Mouse (Mus musculus): ENCODE results near the gene Slc12a1. TPM values are rescaled to one million over a fixed set of nuclear protein-coding genes. Genes with fewer than 3 reads are reported as not detected.
"Not testable (repeated sequence)": the region's sequence is repeated elsewhere in the genome, so short reads cannot be mapped to it uniquely, and the experiment has no call there.

The Slc12a1 gene
- polyA plus RNA-seq (2015; fragmentation: Nextera tagmentation; extraction: Ambion mirVana), result not detected in 2 replicates

DNA sequence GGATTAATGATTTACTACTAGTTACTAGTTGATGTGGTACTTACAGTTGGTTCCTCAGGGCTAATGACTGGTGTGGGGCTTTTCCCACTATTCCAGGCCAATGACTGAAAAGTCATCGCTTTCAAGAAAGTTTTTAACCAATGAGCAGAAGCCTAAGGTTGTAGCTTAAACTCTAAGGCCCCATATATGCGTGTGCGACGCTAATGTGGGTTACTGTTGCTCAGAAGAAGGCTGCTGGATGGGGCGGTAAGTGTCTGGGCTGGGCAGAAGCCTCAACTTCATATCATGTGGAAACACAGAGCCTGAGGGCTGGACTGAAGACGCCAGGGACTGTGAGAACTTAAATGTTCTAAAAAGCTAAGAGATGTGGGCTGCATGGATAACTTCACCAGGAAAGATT lies at the start of gene Slc12a1:
Gene Slc12a1, plus strand, starts transcription at position 118 of the 400 bp plus-strand sequence.
- ATAC-seq (ENCODE audit: low FRiP score, low TSS enrichment), result no peak
- no peak for DNase-seq (ENCODE audit: low spot score)
- Histone ChIP-seq H3K27ac (replicated peaks) (no peak within 1 kb of the TSS), H3K4me3 (ENCODE audit: low read depth, low read length) (no peak within 1 kb of the TSS), H3K9me3 (ENCODE audit: control insufficient read depth, low read length) (no peaks in the 10 kb centered on the region), H3K4me2 (replicated peaks; ENCODE audit: low read depth) (no peak within 1 kb of the TSS), H3K36me3 (ENCODE audit: control insufficient read depth, insufficient read depth, low read length) (no peaks in the 10 kb centered on the region), H3K9ac (ENCODE audit: low read length) (no peak within 1 kb of the TSS), H3K27me3 (ENCODE audit: control insufficient read depth, insufficient read depth, low read length) (no peaks in the 10 kb centered on the region), H3K4me1 (replicated peaks; ENCODE audit: control insufficient read depth, insufficient read depth) (no peaks in the 10 kb centered on the region)
- 88% methylated on average over 6 of the region's 6 CpGs for WGBS
- TF ChIP-seq EP300 (optimal IDR thresholded peaks at IDR 0.05) (no peak), CTCF (IDR thresholded peaks at IDR 0.05; ENCODE audit: low read depth) (no peak)

GRCm38 (mm10) chr2:125104491-125104890 lies 47.8 kb upstream of the Slc12a1 start:
- H3K36me3 ChIP-seq (ENCODE audit: control insufficient read depth, insufficient read depth, low read length); H3K9me3 ChIP-seq (ENCODE audit: control insufficient read depth, low read length); H3K4me1 ChIP-seq (replicated peaks; ENCODE audit: control insufficient read depth, insufficient read depth); H3K4me3 ChIP-seq (ENCODE audit: low read depth, low read length); H3K4me2 ChIP-seq (replicated peaks; ENCODE audit: low read depth); H3K27ac ChIP-seq (replicated peaks); H3K27me3 ChIP-seq (ENCODE audit: control insufficient read depth, insufficient read depth, low read length); DNase-seq (ENCODE audit: low spot score); ATAC-seq (ENCODE audit: low FRiP score, low TSS enrichment); H3K9ac ChIP-seq (ENCODE audit: low read length): not testable (repeated sequence)
- whole genome bisulfite sequencing, result 98% methylated on average over 13 of the region's 13 CpGs

- H3K9me3 ChIP-seq (ENCODE audit: control insufficient read depth, low read length); H3K4me3 ChIP-seq (ENCODE audit: low read depth, low read length); H3K4me1 ChIP-seq (replicated peaks; ENCODE audit: control insufficient read depth, insufficient read depth); DNase-seq (ENCODE audit: low spot score); H3K27ac ChIP-seq (replicated peaks); H3K27me3 ChIP-seq (ENCODE audit: control insufficient read depth, insufficient read depth, low read length); H3K36me3 ChIP-seq (ENCODE audit: control insufficient read depth, insufficient read depth, low read length); H3K4me2 ChIP-seq (replicated peaks; ENCODE audit: low read depth); H3K9ac ChIP-seq (ENCODE audit: low read length); ATAC-seq (ENCODE audit: low FRiP score, low TSS enrichment): not testable (repeated sequence)
- WGBS, result 97% methylated on average over 4 of the region's 4 CpGs
These were observed 45.8 kb upstream of the Slc12a1 start for GRCm38 (mm10) chr2:125106536-125106935.

- Histone ChIP-seq H3K27ac (replicated peaks) (no peak overlapping the region), H3K9me3 (ENCODE audit: control insufficient read depth, low read length) (no peaks in the 10 kb centered on the region), H3K4me1 (replicated peaks; ENCODE audit: control insufficient read depth, insufficient read depth) (no peaks in the 10 kb centered on the region), H3K27me3 (ENCODE audit: control insufficient read depth, insufficient read depth, low read length) (no peaks in the 10 kb centered on the region), H3K9ac (ENCODE audit: low read length) (no peak overlapping the region), H3K4me3 (ENCODE audit: low read depth, low read length) (no peak overlapping the region), H3K4me2 (replicated peaks; ENCODE audit: low read depth) (no peak overlapping the region), H3K36me3 (ENCODE audit: control insufficient read depth, insufficient read depth, low read length) (no peaks in the 10 kb centered on the region)
- DNase-seq (ENCODE audit: low spot score) (no peak), ATAC-seq (ENCODE audit: low FRiP score, low TSS enrichment) (no peak)
- TF ChIP-seq CTCF (IDR thresholded peaks at IDR 0.05; ENCODE audit: low read depth) (no peak), EP300 (optimal IDR thresholded peaks at IDR 0.05) (no peak)
- WGBS, result 78% methylated on average over 6 of the region's 6 CpGs
These were observed 32.8 kb upstream of the Slc12a1 start for GRCm38 (mm10) chr2:125119381-125120110.

- ATAC-seq (ENCODE audit: low FRiP score, low TSS enrichment) (no peak), DNase-seq (ENCODE audit: low spot score) (no peak)
- WGBS, result 9% methylated on average over 4 of the region's 4 CpGs
- no peaks in the 10 kb centered on the region for H3K9me3 ChIP-seq (ENCODE audit: control insufficient read depth, low read length)
- peak overlapping the region; percentile 82 for H3K9ac ChIP-seq (ENCODE audit: low read length)
- peak overlapping the region; percentile 60 for H3K4me3 ChIP-seq (ENCODE audit: low read depth, low read length)
- no peaks in the 10 kb centered on the region for H3K4me1 ChIP-seq (replicated peaks; ENCODE audit: control insufficient read depth, insufficient read depth)
- H3K27me3 ChIP-seq (ENCODE audit: control insufficient read depth, insufficient read depth, low read length), result no peaks in the 10 kb centered on the region
- no peak for TF ChIP-seq CTCF (IDR thresholded peaks at IDR 0.05; ENCODE audit: low read depth)
- TF ChIP-seq EP300 (optimal IDR thresholded peaks at IDR 0.05), result no peak
- peak overlapping the region; percentile 36; the same call in 1 of the 2 replicates for H3K27ac ChIP-seq (replicated peaks)
- H3K4me2 ChIP-seq (replicated peaks; ENCODE audit: low read depth), result peak overlapping the region; percentile 73
- H3K36me3 ChIP-seq (ENCODE audit: control insufficient read depth, insufficient read depth, low read length), result no peaks in the 10 kb centered on the region
These were observed 30.0 kb upstream of the Slc12a1 start for GRCm38 (mm10) chr2:125122288-125122623.

DNA sequence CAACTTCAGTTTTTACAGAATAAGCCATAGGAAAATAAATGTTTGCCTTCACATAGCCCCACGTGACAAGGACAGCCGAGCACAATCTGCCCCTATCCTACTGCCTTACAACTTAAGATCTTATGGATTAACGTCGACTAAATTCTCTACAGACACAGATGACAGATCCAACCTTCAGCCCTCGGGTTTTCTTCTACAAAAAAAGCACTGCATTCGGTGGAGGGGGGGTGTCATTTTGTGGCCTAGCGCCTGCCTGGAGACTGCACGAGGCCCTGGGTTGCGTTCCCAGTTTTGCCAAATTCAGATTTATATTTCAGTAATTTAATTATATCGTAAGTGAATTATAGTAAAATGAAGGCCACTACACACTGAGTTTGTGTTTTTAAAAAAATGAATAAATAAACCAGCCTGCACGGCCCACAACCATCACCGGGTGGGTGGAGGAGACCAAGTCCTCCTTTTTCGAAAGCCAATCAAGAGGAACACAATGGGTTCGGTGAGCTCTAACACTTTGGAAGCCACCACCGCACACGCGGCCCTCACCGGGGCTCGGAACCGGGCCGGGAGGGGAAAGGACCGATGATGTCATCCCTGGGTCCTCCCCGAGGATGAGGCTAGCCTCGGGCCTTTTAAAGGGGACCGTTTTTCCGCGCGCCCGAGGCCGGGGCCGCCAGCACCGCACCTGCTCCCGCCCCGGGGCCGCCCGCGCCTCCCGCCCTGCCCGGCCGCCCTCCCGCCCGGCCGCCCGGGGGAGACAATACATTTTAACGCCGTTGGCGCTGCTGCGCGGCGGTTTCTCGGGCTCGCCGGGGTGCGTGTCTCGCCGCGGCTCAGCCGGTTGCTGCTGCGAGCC lies 29.5 kb upstream of the Slc12a1 start:
- Histone ChIP-seq H3K36me3 (ENCODE audit: control insufficient read depth, insufficient read depth, low read length) (no peaks in the 10 kb centered on the region), H3K9ac (ENCODE audit: low read length) (peak overlapping the region; percentile 82), H3K4me3 (ENCODE audit: low read depth, low read length) (peak overlapping the region; percentile 60), H3K4me2 (replicated peaks; ENCODE audit: low read depth) (peak overlapping the region; percentile 73), H3K27me3 (ENCODE audit: control insufficient read depth, insufficient read depth, low read length) (no peaks in the 10 kb centered on the region), H3K4me1 (replicated peaks; ENCODE audit: control insufficient read depth, insufficient read depth) (no peaks in the 10 kb centered on the region), H3K27ac (replicated peaks) (peak overlapping the region; percentile 85), H3K9me3 (ENCODE audit: control insufficient read depth, low read length) (no peaks in the 10 kb centered on the region)
- under 1% methylated on average over 45 of the region's 59 CpGs for WGBS
- DNase-seq (ENCODE audit: low spot score), result peak; percentile 33
- no peak for TF ChIP-seq EP300 (optimal IDR thresholded peaks at IDR 0.05)
- TF ChIP-seq CTCF (IDR thresholded peaks at IDR 0.05; ENCODE audit: low read depth), result no peak
- ATAC-seq (ENCODE audit: low FRiP score, low TSS enrichment), result peak; percentile 78
